Mouse (Mus musculus): Measurements from ENCODE around the gene Krtap3-3.

GRCm38 (mm10) chr11:99550765-99551164 is at the start of gene Krtap3-3:
- TF ChIP-seq POLR2A (IDR thresholded peaks at IDR 0.05; ENCODE audit: insufficient read depth, low read depth, low read length) (no peak), CTCF (IDR thresholded peaks at IDR 0.05; ENCODE audit: insufficient read depth, low read depth, low read length) (no peak)

All from olfactory bulb, adult 2 months (tissue).